Mouse (Mus musculus) thymus, postnatal 4 days (tissue): ENCODE data around the gene Dnmt3a.

ENCODE experiments used
- DNase-seq: peaks from one replicate; pipeline ENCODE4 v3.0.0; 2021

Gene Dnmt3a

GRCm38 (mm10) chr12:3805852-3806251 is at the start of gene Dnmt3a:
Dnmt3a (plus strand) TSS chr12:3806007.
- DNase-seq, result peak; percentile 32

DNA sequence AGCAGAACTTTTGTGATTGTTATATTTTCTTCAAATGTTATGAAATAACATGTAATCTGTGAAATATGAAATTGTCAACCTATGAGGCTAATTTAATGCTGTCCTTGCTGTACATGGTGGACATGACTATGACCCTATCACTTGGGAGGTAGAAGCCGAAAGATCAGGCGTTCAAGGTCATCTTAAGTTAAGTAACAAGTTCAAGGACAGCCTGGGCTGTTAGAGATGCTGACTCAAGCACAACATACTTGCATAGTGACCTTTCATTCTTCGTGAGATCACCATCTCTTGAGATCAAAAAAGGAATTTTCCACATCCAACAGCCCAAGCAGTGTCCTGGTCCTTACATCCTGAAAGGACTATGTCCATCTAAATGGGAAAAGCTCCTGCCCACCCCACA is 49.6 kb upstream of the Dnmt3a start:
- DNase-seq, result no peak

DNA sequence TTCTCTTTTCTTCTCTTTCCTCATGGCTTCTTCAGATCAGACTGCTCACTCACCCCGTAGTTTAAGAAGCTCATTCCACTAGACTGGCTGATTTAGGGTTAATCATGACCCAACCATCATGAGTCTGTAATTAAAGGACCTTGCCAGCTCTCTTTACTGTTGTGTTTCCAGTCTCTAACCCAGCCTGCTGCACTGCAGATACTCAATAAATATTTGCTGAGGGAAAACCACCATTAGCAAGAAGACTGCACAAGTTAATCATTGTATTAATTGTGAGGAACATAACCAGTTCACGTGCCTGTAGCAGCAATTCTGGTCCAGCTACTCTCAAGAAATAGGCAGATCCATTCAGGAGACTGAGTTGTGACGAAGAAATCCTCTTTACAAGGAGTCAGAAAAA is 47.7 kb upstream of the Dnmt3a start:
- DNase-seq, result no peak

DNA sequence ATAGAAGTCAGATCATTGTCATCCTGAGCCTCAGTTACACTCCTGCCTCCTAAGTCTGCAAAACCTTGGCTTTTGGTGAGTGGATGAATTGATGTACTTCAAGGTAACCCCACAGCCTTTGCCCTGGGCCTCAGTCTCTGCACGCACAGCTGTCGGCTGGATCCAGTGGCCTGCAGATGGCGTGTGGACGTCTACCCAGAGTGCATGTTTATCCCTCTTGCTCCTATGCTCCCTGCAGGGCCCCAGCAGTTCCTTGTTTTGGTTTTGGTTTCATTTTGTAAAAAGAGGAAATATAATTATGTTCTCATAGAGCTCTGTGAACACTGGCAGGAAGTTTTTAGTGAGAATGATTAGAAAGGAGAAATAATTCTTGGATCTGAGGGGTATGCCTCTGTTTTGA is 46.4 kb upstream of the Dnmt3a start:
- peak; percentile 45 for DNase-seq

DNA sequence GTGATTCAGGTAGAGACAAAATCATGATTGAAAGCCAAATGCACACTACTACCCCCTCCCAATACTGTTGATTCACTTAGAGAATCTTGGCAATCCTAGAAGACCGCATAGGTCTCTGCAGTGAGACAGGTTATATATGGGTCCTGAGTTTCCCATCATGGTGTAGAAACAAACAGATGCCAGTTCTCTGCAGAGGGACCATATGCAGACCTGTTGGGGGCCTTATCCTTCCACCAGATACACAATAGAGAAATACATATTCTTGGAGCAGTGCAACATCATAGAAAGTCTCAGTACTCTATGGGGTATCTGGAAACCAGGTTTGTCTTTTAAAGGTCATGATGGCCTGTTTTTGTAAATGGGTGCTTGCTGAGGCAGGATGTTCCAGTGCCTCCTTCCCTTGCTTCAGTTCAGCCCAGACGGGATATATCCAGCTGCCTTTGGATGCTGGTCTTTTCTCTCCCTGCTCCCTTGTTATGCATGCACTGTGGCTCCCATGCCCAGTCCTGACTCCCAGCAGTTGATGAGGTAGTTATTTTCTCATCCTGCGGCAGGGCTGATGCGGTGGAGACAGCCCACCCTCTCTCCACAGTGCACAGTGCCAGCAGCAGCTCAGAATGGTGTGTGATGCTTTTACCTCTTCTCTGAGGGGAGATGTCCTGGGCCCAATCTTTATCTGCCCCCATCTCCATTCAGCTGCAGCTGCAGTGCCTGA is 44.8 kb upstream of the Dnmt3a start:
- DNase-seq, result no peak

GRCm38 (mm10) chr12:3761591-3762295 is 44.1 kb upstream of the Dnmt3a start:
- DNase-seq, result no peak

- DNase-seq, result no peak
Measured at GRCm38 (mm10) chr12:3764191-3764804, 41.5 kb upstream of the Dnmt3a start.

DNA sequence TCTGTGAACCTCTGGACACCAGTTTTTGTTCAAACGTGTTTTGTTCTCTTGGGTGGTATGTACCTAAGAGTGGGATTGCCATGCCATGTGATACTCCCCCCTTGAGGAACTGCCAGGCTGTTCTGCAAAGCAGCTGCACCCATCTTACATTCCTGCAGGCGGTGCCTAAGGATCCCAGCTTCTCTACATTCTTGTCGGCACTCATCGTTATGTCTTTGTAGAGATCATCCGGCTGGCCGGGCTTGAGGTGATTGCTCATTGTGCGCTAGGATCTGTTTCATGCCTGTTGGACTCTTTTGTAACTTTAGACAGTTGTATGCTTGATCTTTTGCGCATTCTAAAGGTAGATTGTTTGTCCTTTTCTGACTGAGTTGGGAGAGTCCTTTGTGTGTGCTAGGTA is 38.4 kb upstream of the Dnmt3a start:
- no peak for DNase-seq

GRCm38 (mm10) chr12:3768391-3768790 is 37.4 kb upstream of the Dnmt3a start:
- DNase-seq, result no peak

- no peak for DNase-seq
Measured at GRCm38 (mm10) chr12:3770546-3770945, 35.3 kb upstream of the Dnmt3a start.

GRCm38 (mm10) chr12:3771080-3771479 is 34.7 kb upstream of the Dnmt3a start:
- DNase-seq, result no peak

DNA sequence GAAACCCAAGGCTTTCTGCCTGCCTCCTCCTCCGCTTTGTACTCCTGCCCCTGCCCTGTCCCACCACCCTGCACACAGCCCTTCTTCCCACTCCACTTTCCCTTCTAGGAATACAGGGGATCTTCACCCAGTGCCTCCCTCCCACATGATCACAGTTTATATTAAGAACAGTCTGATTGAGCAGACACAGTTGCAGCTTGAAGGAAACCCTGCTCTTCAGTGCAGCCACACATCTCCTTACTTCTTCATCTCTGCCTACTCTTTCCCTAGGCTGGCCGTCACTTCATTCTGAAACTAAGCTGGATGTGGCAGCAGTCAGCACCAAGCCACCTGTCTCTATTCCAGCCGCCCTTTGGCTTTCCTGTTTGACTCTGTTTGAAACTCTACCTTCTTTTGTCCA is 32.2 kb upstream of the Dnmt3a start:
- DNase-seq, result no peak

GRCm38 (mm10) chr12:3776015-3776414 is 29.8 kb upstream of the Dnmt3a start:
- DNase-seq, result no peak

DNA sequence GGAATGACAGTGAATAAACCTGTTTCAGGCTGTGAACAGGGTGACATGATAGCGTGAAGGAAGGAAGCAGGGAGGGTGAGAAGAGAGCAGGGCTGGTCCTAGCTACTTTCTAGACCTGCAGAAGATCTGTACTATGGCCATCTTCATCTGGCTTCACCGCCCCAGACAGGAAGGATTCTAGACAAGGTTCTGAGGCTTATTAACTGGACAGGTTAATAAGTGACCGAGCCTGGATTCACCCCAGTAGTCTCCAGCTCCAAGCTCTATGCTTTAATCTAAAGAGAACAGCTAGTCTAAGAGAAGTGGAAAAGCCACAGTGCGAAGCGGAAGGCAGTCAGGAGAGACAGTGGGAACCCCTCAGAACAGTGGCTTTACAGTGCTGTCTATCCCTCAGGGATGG is 28.1 kb upstream of the Dnmt3a start:
- no peak for DNase-seq

GRCm38 (mm10) chr12:3778286-3778685 is 27.5 kb upstream of the Dnmt3a start:
- no peak for DNase-seq

GRCm38 (mm10) chr12:3779639-3780038 is 26.2 kb upstream of the Dnmt3a start:
- no peak for DNase-seq

GRCm38 (mm10) chr12:3780405-3780891 is 25.4 kb upstream of the Dnmt3a start:
- peak; percentile 69 for DNase-seq

DNA sequence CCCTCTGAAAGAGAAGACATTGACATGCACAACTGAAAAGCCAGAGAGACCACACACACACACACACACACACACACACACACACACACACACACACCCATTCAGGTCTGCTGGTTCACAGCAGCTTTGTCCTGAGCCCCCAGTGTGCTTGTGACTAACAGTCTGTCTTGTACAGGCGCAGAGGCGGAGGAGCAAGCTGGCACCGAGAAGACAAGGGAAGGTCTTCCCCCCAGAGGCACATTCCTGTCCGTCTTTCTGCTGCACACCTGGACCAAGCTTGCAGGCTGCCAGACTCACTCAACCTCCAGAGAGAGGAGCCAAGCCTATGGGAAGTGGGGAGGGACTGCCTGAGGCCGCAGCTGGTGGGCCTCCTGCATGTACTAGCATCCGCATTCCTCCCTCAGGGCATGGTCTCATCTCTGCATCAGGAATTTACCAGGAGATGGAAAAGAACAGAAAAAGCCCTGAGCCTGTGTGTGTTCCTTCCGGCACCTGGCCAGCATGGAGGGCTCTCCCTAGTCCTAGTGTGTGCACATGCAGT is 24.8 kb upstream of the Dnmt3a start:
- peak; percentile 52 for DNase-seq

- peak; percentile 97 for DNase-seq
Measured at GRCm38 (mm10) chr12:3781482-3781881, 24.3 kb upstream of the Dnmt3a start.

DNA sequence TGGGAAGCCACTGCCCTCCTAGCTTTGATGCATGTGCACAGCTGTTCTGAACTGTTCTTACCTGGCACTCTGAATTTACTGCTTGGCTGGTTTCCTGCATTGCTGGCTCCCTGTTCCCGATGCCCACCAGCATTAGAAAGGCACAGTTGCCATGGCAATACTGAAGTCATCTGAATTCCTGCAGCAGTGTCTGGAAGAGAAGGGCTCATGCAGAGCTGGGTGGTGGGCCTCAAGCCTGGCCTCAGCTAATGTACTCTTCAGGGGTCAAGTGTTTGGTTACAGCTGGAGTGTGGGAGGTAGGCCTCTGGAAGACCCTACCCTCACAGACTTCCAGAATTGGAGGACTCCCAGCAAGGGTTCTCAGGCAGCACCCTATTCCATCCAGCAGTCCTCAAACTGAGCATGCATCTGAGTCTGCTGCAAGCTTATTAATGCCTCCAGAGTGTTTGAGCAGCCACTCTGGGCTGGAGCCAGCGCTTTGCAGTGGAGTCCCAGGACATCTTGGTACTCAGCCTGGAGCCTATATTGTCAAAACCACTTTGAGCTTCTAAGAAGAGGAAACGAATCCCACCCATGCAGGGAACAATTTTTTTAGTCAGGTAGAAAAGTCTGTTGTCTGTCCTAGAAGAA is 22.5 kb upstream of the Dnmt3a start:
- DNase-seq, result no peak

DNA sequence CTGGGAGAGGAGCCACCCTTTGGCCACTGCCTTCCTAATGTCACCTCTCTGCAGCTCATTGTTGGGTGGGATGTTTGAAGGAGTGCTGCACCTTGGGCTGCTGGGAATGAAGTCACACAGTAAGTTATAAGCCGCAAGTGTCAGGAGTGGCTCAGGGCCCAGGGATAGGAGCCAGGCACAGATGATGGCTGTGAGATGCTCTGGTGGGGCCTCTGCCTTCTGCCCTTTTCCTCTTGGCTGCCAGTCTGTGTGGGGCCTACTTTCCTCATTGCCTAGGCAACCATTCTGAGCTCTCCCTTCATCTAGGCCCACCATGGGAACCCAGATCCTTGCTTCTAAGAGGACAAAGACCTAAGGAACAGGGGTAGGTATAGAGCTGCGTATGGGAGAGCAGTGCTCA is 21.5 kb upstream of the Dnmt3a start:
- no peak for DNase-seq

DNA sequence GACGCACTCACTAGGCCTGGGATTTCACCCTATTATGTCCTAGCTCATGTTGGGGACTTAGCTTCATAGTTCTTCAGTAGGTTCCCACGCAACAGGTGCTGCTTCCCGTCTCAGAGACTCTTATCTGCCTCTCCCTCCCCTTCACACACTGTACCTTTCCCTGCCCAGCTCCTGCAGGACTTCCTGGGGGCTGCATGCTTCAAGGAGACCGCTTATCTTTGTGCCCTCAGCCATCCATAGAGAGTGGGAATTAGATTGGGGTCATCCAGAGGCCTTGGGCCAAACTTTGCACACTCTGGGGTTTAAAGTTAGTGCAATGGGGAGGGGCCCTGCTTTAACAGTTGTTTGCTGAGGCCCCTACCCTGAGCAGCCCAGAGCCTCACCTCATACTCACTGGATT is 21.1 kb upstream of the Dnmt3a start:
- no peak for DNase-seq

- no peak for DNase-seq
Measured at GRCm38 (mm10) chr12:3787041-3787440, 18.8 kb upstream of the Dnmt3a start.
